Mouse (Mus musculus) forebrain, postnatal 0 days (tissue): ENCODE measurements around the gene Rpp40. TPM values are rescaled to one million over a fixed set of nuclear protein-coding genes. Genes with fewer than 3 reads are reported as not detected.

ENCODE experiments used
- ATAC-seq: fragments of 200-750 bp; cut with Nextera tagmentation; 2 replicates; pipeline ENCODE4 v1.8.0; 2017; ENCODE audit warnings: mild to moderate bottlenecking, moderate library complexity
- DNase-seq: peaks from one replicate; pipeline ENCODE4 v3.0.0-alpha.2; 2015
- H3K27ac ChIP-seq: fragments of 300-500 bp; sonication (generic); 2 replicates; pipeline ENCODE4 v1.5.1; 2014; ENCODE audit warnings: low read depth, mild to moderate bottlenecking, antibody characterized with exemption, low read length, moderate library complexity, mixed read lengths
- H3K27me3 ChIP-seq: fragments of 300-500 bp; sonication (generic); 2 replicates; pipeline ENCODE4 v1.6.1; 2014; ENCODE audit warnings: mild to moderate bottlenecking, low read length, mixed read lengths; ENCODE audit not compliant: insufficient read depth
- H3K36me3 ChIP-seq: fragments of 300-500 bp; sonication (generic); 2 replicates; pipeline ENCODE4 v1.6.1; 2014; ENCODE audit warnings: mild to moderate bottlenecking, moderate library complexity; ENCODE audit not compliant: insufficient read depth
- H3K4me1 ChIP-seq: fragments of 300-500 bp; sonication (generic); 2 replicates; pipeline ENCODE4 v1.6.1; 2014; ENCODE audit warnings: antibody characterized with exemption; ENCODE audit not compliant: insufficient read depth
- H3K4me2 ChIP-seq: fragments of 300-500 bp; sonication (generic); 2 replicates; pipeline ENCODE4 v1.6.1; 2014; ENCODE audit warnings: low read depth, mild to moderate bottlenecking, moderate library complexity
- H3K4me3 ChIP-seq: fragments of 300-500 bp; sonication (generic); 2 replicates; pipeline ENCODE4 v1.5.1; 2014; ENCODE audit warnings: low read depth, low read length, mixed read lengths
- H3K9ac ChIP-seq: fragments of 300-500 bp; sonication (generic); 2 replicates; pipeline ENCODE4 v1.6.1; 2014; ENCODE audit warnings: mild to moderate bottlenecking
- H3K9me3 ChIP-seq: fragments of 300-500 bp; sonication (generic); 2 replicates; pipeline ENCODE4 v1.6.1; 2016; ENCODE audit warnings: low read length
- CTCF ChIP-seq: sonication (generic); IDR thresholded peaks from 2 replicates; pipeline ENCODE4 v1.5.1; 2016; ENCODE audit warnings: antibody characterized with exemption, control low read depth, low read depth
- WGBS: fragments of 180-500 bp; shearing (Covaris S2); extraction: QIAGEN DNeasy Blood & Tissue Kit; methylation state at CpG from one replicate; pipeline ENCODE4 v1.1.7; 2014; 5-methylcytosine and 5-hydroxymethylcytosine counted together
- polyA plus RNA-seq: library from polyadenylated mRNA; unstranded; fragments of >200 nt; fragmentation: Nextera tagmentation; extraction: Ambion mirVana; gene quantifications from 2 replicates; pipeline ENCODE4 v1.2.1, GENCODE M21; 2015
- total RNA-seq: library from RNA; depleted of rRNA; stranded (reverse); fragments of >200 nt; gene quantifications from 2 replicates; pipeline ENCODE4 v1.2.3, GENCODE M21; 2014; rRNA removed

The Rpp40 gene
- total RNA-seq (2.8 TPM in 2 replicates), polyA plus RNA-seq (8.6 and 9.3 TPM in 2 replicates)

DNA sequence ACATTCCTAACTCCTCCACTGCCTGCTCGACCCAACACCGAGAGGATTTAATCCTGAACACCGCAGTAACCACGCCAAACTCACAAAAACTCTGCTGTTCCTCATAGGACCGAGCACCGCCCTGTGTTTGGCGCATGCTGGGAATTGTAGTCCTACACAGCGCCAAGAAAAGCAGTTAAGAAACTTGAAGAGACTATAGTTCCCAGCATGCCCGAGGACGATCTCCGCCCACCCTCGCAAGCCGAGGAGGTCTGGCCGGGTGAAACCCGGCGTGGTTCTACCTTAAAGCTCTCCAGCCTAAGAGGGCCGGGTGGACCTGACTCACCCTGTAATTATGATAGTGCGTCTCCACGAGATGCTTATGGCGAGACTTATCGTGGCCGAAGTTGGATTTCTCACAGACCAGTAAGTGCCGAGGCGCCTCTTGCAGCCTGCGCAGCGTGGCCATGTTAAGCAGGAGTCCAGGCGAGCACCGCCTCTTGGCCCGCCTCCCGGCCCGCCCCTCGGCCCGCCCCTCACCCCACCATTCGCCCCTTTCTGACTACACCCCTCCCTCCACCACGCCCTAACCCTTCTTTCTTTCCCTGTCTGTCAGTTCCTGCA lies at the start of gene Rpp40:
Gene Rpp40, minus strand, starts transcription at position 481 of the 603 bp plus-strand sequence.
- WGBS = 0% methylated on average over 35 of the region's 35 CpGs

DNA sequence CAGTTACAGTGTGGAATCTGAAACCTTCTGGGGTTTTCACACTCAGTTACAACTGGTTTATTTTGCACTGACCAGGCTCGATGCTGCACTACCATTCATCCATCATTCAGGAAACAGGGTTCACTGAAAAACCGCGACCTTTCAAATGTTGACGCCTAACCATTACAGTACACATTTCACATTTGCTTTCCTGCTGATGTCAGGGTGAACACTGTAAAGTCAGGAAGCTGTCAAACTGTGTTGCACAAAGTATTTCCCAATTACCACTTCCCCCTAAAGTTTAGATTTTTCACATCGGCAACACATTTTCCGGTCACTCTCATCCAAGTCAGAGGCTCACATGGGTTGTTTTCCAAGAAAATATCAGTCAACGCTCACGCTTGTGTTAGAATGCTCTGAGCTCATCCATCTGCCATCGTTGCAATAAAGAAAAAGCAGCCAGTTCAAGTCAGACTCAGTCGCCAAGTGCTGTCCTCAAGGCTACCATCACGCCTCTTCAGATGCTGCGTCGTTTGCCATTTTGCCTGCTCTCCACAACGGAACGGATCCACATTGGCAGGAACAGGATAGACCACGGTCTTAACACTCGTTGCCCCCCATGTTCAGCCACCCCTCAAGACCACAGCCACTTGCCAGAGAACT lies 43.8 kb upstream of the Rpp40 start:
- Histone ChIP-seq H3K27ac (no peak overlapping the region), H3K4me1 (no peaks in the 10 kb centered on the region), H3K27me3 (no peaks in the 10 kb centered on the region), H3K9me3 (no peaks in the 10 kb centered on the region), H3K36me3 (no peaks in the 10 kb centered on the region), H3K4me3 (no peak overlapping the region), H3K9ac (no peak overlapping the region), H3K4me2 (no peak overlapping the region)
- 67% methylated on average over 17 of the region's 17 CpGs for WGBS
- ATAC-seq = peak; percentile 63
- DNase-seq = peak; percentile 5
- TF ChIP-seq CTCF = no peak

More for the DNA sequence above, at the start of gene Rpp40:
- ATAC-seq = peak; percentile 100
- no peaks in the 10 kb centered on the region for H3K4me1 ChIP-seq
- no peaks in the 10 kb centered on the region for H3K9me3 ChIP-seq
- TF ChIP-seq CTCF = 0 out of 2 replicates have a peak, but pooled peaks have one; percentile 7
- H3K27me3 ChIP-seq = no peaks in the 10 kb centered on the region; the same call in 1 of the 2 replicates
- no peak within 1 kb of the TSS for H3K27ac ChIP-seq
- peak within 1 kb of the TSS; percentile 52 for H3K4me3 ChIP-seq
- peak within 1 kb of the TSS; percentile 36 for H3K9ac ChIP-seq
- DNase-seq = peak; percentile 95
- H3K4me2 ChIP-seq = peak within 1 kb of the TSS; percentile 58
- no peaks in the 10 kb centered on the region for H3K36me3 ChIP-seq

DNA sequence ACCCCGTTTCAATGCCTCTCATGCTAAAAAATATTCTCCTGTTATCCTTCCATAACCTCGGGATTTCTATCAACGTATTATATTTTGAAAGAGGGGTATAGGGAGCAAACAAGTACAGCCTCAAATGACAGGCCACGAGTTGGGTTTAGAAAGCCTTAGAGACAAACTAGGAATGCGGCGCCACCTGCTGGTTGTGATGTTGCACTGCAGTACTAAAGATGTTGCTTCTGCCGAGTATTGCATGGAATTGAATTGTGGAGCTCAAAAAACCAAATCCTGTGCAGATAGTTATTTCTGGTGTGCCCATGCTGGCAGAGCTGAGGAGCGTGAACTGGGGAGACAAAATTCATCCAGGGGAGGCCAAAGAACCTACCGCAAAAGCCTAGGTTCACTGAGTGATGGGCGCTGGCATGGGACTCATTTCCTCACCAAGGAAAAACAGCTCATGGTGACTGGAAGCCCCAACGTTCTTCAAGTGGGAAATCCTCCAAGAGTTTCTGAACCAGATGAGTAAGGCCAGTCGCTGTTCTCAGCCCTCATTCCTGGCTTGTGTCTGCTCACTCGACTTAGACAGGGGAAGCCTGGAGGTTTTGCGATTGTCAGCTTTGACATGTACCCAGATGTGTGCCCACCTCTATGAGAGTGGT lies 41.3 kb upstream of the Rpp40 start:
- Histone ChIP-seq H3K4me3 (no peak overlapping the region), H3K36me3 (no peaks in the 10 kb centered on the region), H3K27ac (no peak overlapping the region), H3K9me3 (no peaks in the 10 kb centered on the region), H3K9ac (no peak overlapping the region), H3K27me3 (no peaks in the 10 kb centered on the region), H3K4me1 (no peaks in the 10 kb centered on the region), H3K4me2 (no peak overlapping the region)
- DNase-seq = peak; percentile 92
- ATAC-seq = peak; percentile 81
- 22% methylated on average over 14 of the region's 14 CpGs for WGBS
- peak; percentile 97 for TF ChIP-seq CTCF

DNA sequence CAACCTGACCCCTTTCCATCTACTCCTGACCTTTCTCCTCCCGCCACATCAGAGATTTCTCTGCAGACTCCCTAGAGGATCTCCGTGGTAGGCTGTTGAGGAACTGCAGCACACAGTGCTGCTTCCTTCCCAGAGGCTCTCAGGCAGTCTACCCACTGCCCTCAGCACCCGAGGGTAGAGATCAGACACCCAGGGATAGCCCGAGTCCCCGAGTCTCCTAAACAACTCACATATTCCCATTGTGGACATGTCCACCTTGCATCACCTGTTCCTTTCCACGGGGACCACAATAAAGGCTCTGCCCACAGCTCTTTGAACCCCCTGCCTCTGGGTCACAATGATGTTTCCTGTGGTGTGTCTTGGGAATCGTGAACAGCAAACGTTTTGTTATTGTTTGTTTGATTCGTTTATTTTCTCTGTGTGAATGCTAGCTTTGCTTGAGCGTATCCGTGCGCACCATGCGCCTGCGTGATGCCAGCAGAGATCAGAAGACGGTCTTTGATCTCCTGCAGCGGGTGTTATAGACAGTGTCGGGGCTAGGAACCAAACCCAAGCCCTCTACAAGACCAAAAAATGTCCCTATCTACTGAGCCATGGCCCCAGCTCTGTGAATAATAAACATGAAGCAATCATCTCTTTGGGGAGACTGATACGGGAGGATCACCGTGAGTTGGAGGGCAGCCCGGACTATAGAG lies 40.6 kb upstream of the Rpp40 start:
- no peaks in the 10 kb centered on the region for H3K36me3 ChIP-seq
- DNase-seq (no peak), ATAC-seq (peak; percentile 21; the same call in 1 of the 2 replicates)
- H3K4me3 ChIP-seq = no peak overlapping the region
- no peak overlapping the region for H3K4me2 ChIP-seq
- no peak overlapping the region for H3K9ac ChIP-seq
- no peaks in the 10 kb centered on the region for H3K27me3 ChIP-seq
- no peak overlapping the region for H3K27ac ChIP-seq
- H3K4me1 ChIP-seq = no peaks in the 10 kb centered on the region
- TF ChIP-seq CTCF = no peak
- WGBS = 74% methylated on average over 20 of the region's 20 CpGs
- H3K9me3 ChIP-seq = no peaks in the 10 kb centered on the region

GRCm38 (mm10) chr13:35940934-35941333 lies 34.8 kb upstream of the Rpp40 start:
- no peak overlapping the region for H3K4me3 ChIP-seq
- H3K4me2 ChIP-seq = no peak overlapping the region
- no peaks in the 10 kb centered on the region for H3K9me3 ChIP-seq
- H3K36me3 ChIP-seq = no peaks in the 10 kb centered on the region
- H3K4me1 ChIP-seq = no peaks in the 10 kb centered on the region
- no peak overlapping the region for H3K27ac ChIP-seq
- no peaks in the 10 kb centered on the region for H3K27me3 ChIP-seq
- no peak overlapping the region for H3K9ac ChIP-seq
- no peak for TF ChIP-seq CTCF
- DNase-seq = no peak
- WGBS = 86% methylated on average over 5 of the region's 5 CpGs
- no peak for ATAC-seq

DNA sequence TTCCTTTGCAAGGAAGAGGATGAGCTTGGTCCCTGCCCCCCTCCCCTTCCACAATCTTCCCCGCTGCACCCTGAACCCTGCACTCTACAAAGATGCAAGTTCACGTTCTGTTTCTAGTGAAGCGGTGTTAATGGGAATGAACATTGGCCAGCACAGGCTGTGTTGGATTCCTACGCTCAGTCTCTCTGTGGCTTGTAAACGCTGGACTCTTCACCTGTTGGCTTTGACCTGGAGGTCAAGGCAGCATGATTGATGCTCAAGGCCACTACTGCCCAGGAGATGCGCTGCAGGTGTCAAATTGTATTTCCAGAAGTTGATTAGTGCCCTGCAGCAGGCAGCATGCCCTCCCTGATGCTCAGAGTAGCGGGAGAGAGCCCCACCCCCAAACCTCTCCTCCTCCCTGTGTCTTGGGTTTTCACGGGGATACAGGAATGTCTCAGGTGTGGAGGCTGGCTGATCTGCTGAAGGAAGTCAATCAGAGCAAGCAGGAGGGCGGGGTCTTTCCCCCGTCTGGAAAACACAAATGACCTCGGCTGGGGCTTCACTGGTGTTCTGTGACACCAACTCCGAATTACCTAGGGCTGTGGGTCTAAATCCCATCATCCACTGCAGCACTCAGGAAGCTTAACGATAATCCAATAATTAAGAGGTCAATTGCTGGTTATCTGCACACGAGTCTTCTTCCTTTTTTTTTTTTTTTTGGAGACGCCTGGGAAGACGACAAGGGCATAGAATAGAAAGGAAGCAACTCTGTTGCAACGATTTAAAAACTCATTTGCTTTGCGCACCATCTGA lies 33.9 kb upstream of the Rpp40 start:
- 74% methylated on average over 18 of the region's 18 CpGs for WGBS
- no peak overlapping the region for H3K4me2 ChIP-seq
- H3K9me3 ChIP-seq = peaks cover 2% of the 10 kb centered on the region
- TF ChIP-seq CTCF = no peak
- no peaks in the 10 kb centered on the region for H3K4me1 ChIP-seq
- H3K27ac ChIP-seq = no peak overlapping the region
- ATAC-seq = no peak
- H3K9ac ChIP-seq = no peak overlapping the region
- DNase-seq = no peak
- no peaks in the 10 kb centered on the region for H3K36me3 ChIP-seq
- no peaks in the 10 kb centered on the region for H3K27me3 ChIP-seq
- no peak overlapping the region for H3K4me3 ChIP-seq
